Mouse (Mus musculus) megakaryocyte, embryonic 14.5 days (primary cell): ENCODE results near the gene Zfp518b. TPM values are rescaled to one million over a fixed set of nuclear protein-coding genes. Genes with fewer than 3 reads are reported as not detected.

Source experiments
- H3K27me3 ChIP-seq: replicated peaks from 2 replicates; pipeline ENCODE3; 2012; ENCODE audit warnings: inconsistent platforms
- H3K36me3 ChIP-seq: replicated peaks from 2 replicates; pipeline ENCODE3; 2012; ENCODE audit warnings: low read length, inconsistent platforms, mixed read lengths
- H3K4me1 ChIP-seq: 2 replicates; pipeline ENCODE4 v1.6.1; 2012; ENCODE audit warnings: inconsistent platforms
- H3K4me3 ChIP-seq: replicated peaks from 2 replicates; pipeline ENCODE3; 2012; ENCODE audit warnings: moderate library complexity, mild to moderate bottlenecking, inconsistent platforms
- H3K9me3 ChIP-seq: 2 replicates; pipeline ENCODE4 v1.6.1; 2012; ENCODE audit warnings: inconsistent platforms
- FLI1 ChIP-seq: IDR thresholded peaks from 2 replicates; pipeline ENCODE4 v1.6.1; 2012; ENCODE audit warnings: low read length, inconsistent platforms, mixed read lengths
- GATA1 ChIP-seq: IDR thresholded peaks from 3 replicates; pipeline ENCODE4 v1.6.1; 2012; ENCODE audit warnings: mixed read lengths, low read length, inconsistent platforms, borderline replicate concordance
- polyA plus RNA-seq: library from polyadenylated mRNA; stranded (reverse); fragments of >175 nt; gene quantifications from 2 replicates; pipeline ENCODE4 v1.2.3, GENCODE M21; 2012; ENCODE audit warnings: low replicate concordance; ENCODE audit not compliant: insufficient read depth

Gene Zfp518b
- polyA plus RNA-seq, 1 experiment: 0.13 TPM

- TF ChIP-seq FLI1 (no peak), GATA1 (no peak)
Measured at GRCm38 (mm10) chr5:38634321-38635164, 50.1 kb downstream of the Zfp518b start.

GRCm38 (mm10) chr5:38632463-38633449 lies 51.9 kb downstream of the Zfp518b start:
- no peak for TF ChIP-seq GATA1
- no peak for TF ChIP-seq FLI1
- Histone ChIP-seq H3K9me3 (no peaks in the 10 kb centered on the region), H3K27me3 (peaks cover 6% of the 10 kb centered on the region), H3K4me1 (no peaks in the 10 kb centered on the region), H3K36me3 (no peaks in the 10 kb centered on the region), H3K4me3 (no peak overlapping the region)

More at GRCm38 (mm10) chr5:38634321-38635164, 50.1 kb downstream of the Zfp518b start:
- H3K36me3 ChIP-seq: no peaks in the 10 kb centered on the region
- H3K4me1 ChIP-seq: no peaks in the 10 kb centered on the region
- H3K9me3 ChIP-seq: no peaks in the 10 kb centered on the region
- peaks cover 6% of the 10 kb centered on the region for H3K27me3 ChIP-seq
- no peak overlapping the region for H3K4me3 ChIP-seq

GRCm38 (mm10) chr5:38628023-38628422 lies 56.6 kb downstream of the Zfp518b start:
- H3K27me3 ChIP-seq: peaks cover 6% of the 10 kb centered on the region
- no peaks in the 10 kb centered on the region for H3K4me1 ChIP-seq
- H3K36me3 ChIP-seq: no peaks in the 10 kb centered on the region
- H3K4me3 ChIP-seq: no peak overlapping the region
- TF ChIP-seq GATA1: no peak
- no peak for TF ChIP-seq FLI1
- H3K9me3 ChIP-seq: peaks cover 4% of the 10 kb centered on the region

GRCm38 (mm10) chr5:38626883-38627282 lies 57.7 kb downstream of the Zfp518b start:
- H3K4me1 ChIP-seq: no peaks in the 10 kb centered on the region
- H3K9me3 ChIP-seq: peaks cover 4% of the 10 kb centered on the region
- no peaks in the 10 kb centered on the region for H3K36me3 ChIP-seq
- TF ChIP-seq GATA1: no peak
- TF ChIP-seq FLI1: no peak
- peaks cover 4% of the 10 kb centered on the region for H3K27me3 ChIP-seq
- no peak overlapping the region for H3K4me3 ChIP-seq

GRCm38 (mm10) chr5:38620783-38621182 lies 63.8 kb downstream of the Zfp518b start:
- Histone ChIP-seq H3K36me3 (no peaks in the 10 kb centered on the region), H3K4me3 (no peak overlapping the region), H3K27me3 (peaks cover 26% of the 10 kb centered on the region), H3K9me3 (peaks cover 4% of the 10 kb centered on the region), H3K4me1 (peaks cover 9% of the 10 kb centered on the region; the same call in 1 of the 2 replicates)
- TF ChIP-seq GATA1: no peak

GRCm38 (mm10) chr5:38618908-38619307 lies 65.7 kb downstream of the Zfp518b start:
- H3K9me3 ChIP-seq: no peaks in the 10 kb centered on the region
- H3K36me3 ChIP-seq: no peaks in the 10 kb centered on the region
- peaks cover 27% of the 10 kb centered on the region for H3K27me3 ChIP-seq
- no peak overlapping the region for H3K4me3 ChIP-seq
- TF ChIP-seq FLI1 (no peak), GATA1 (no peak)
- H3K4me1 ChIP-seq: peaks cover 9% of the 10 kb centered on the region

Other genes with a start within 250 kb of the Zfp518b start
- 0.91 and 1.1 TPM in 2 replicates for gene Slc2a9, start 181.7 kb downstream of the Zfp518b start, polyA plus RNA-seq
- 69.3 and 92.0 TPM in 2 replicates for gene Wdr1, start 121.6 kb downstream of the Zfp518b start, polyA plus RNA-seq
- not detected in 2 replicates for gene Clnk, start 192.0 kb upstream of the Zfp518b start, polyA plus RNA-seq